Mouse (Mus musculus) cerebellum, adult 11 months (tissue): ENCODE measurements around the gene Hist1h1e.
"Not testable (repeated sequence)": the region's sequence is repeated elsewhere in the genome, so short reads cannot be mapped to it uniquely, and the experiment has no call there.

ENCODE experiments used
- DNase-seq: peaks from one replicate; pipeline ENCODE4 v3.0.0; 2022

Hist1h1e gene

DNA sequence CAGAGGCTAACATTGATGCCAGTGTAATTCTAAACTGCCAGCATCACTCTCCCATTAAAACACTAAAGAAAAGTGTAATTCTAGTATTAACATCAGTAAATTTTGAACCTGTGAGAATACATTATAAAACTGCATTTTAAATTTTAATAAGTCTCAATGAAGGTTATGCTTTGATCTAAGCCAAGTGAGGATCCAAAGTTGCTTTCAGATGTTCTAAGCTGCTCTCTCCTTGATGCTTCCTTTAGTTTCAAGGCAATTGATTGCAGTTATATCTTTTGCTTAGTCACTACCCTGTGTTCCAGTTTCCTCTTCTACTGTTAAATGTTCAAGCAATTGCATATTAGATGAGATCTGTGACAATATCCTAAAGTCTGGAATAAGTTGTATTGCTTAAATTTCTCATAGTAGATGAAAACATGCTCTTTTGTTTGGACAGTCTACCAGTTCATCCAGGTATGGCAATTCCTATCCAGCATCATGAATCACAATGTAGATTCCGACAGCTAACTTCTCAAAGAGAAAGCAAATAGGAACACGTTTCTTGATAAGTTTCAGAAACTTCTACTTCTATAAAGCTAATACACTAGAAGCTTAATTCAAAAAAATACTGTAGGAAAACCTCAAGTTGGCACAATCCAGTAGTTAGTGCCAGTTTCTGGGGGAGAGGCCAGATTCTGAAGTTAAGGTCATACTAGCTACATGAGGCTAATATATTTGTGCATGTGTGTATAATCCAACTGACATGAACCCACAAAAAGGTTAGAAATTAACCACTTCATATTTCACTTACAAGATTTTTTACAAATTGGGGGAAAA, 49.9 kb downstream of the Hist1h1e start:
- no peak for DNase-seq

DNA sequence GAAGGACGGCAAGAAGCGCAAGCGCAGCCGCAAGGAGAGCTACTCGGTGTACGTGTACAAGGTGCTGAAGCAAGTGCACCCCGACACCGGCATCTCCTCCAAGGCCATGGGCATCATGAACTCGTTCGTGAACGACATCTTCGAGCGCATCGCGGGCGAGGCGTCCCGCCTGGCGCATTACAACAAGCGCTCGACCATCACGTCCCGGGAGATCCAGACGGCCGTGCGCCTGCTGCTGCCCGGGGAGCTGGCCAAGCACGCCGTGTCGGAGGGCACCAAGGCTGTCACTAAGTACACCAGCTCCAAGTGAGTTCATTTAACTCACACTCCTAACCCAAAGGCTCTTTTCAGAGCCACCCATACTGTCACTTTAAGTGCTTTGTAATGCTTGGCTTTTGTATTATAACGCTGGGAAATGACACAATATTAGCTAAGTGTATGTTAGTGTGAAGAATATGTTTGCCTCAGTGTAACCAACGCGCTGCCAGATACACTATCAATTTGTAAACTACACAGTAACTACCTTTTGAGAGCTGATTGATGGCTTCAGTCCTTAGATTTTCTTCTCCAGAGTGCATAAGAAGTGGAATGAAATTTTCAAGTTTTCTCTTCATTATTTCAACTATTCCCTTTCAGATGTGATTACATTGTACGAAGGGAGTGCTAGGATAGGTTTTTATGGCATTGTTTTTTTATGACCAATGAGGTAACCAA, 50.7 kb downstream of the Hist1h1e start:
- not testable (repeated sequence) for DNase-seq

DNA sequence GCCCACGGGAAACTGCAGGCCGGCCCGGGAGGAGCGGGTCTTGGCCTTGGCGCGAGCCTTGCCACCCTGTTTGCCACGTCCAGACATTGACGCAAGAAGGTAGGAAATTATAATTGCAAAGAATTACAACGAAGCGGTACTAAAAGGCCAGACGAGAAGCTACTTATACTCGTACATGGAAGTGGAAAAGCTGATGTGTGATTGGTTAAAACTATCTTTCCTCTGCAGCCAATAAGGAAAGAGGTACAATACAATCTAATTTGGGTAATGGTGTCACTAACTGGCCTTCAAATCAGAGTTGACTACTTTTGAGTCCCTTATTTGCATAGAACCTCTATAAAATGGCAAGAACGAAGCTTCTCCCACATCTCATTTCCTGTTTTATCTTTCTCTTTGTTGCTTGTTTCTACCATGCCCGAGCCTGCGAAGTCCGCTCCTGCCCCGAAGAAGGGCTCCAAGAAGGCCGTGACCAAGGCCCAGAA, 51.3 kb downstream of the Hist1h1e start, which contains the start of the genes Hist1h2ae and Hist1h2bg:
Gene Hist1h2ae (minus strand): TSS at position 199 of the 482 bp plus-strand sequence.
Gene Hist1h2bg (plus strand): TSS at position 375 of the 482 bp plus-strand sequence.
- DNase-seq: peak; percentile 43
